Mouse (Mus musculus) left cerebral cortex, adult 9 months (tissue): ENCODE measurements at regions not wholly inside any gene's neighbourhood (a gene's known extent, or its start where the extent isn't known, plus 50 kb on each side); places are given as distances from the start of the nearest gene placed in this dataset.
A peak's percentile ranks its signal among the peaks of the same experiment; 100 is the strongest.

ENCODE experiments used
- DNase-seq, 2 experiments: peaks; one replicate each; pipeline ENCODE4 v3.0.0; 2022; ENCODE audit warnings: low spot score in 2 of 2

DNA sequence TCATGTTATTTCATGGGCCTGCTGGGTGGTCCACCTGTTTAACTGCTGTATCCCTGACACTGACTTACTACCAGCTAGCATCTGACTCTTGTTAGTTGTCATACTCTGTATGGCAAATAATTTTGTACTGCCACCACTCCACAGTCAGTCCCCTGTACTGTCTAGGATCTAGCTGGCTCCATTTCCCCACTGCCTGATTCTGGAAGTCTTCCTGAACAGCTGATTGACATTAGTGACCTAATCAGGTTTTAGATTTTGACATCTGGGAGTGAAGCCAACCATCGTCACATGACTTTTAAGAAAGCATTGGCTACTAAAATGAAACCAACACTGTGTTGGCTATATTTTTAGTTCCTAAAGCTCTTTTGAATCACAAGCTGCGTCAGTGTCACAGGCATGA lies 711.3 kb downstream of the Bcl11a start:
- DNase-seq = no peak

DNA sequence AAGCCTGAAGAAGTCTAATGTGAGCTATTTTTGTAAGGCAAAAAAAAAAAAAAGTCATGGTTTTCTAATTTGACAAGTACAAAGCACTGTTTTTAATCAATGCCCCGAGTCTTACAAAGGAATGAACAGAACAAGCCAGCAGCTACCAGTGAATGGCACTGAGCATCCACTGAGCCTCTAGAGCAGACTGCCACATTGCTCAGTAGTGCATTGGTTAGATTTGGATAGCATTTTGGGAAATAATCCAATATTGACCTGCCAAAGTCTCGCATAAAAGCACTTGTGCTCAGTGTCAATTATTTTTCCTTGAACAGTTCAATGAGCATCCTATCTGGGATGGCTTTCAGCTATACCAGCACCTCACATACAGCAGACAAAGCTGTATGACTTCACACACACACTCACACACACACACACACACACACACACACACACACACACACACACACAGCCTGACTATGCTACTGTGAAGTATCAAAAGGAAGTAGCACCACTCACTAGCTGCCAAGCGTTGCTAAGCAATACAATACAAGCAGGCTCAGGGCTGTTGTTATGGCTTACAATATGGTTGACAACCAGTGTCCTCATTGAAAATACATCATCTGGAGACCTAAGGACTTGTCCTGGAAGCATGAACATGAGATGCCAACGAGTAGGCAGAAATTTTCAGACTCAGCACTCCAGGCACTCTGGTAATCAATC lies 717.8 kb downstream of the Bcl11a start:
- DNase-seq = no peak

DNA sequence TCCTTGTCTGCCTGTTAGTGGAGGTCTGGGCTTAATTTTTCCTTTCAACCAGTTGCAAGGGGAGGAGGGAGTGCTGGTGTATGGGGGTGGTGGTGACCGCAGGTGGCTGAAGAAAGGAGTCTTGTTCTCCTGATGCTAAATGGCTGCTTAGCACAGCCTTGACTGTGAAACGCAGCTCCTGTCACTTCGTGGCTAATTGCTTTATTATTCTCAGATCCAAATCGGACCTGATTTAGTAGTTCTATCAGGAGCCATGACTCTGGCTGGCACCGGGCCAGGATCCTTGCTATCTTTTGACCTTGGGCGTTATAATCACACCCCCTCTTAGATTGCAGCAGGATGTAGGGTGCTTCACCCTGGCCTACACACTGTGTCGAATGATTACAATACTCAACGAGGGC lies 726.8 kb downstream of the Bcl11a start:
- no peak for DNase-seq

GRCm38 (mm10) chr11:24829578-24830401 lies 751.9 kb downstream of the Bcl11a start:
- DNase-seq = no peak

- DNase-seq = no peak
These were observed 752.6 kb downstream of the Bcl11a start for GRCm38 (mm10) chr11:24830484-24830883.

- peak in 1 of 2 experiments; percentile 3 for DNase-seq
These were observed 766.2 kb downstream of the Bcl11a start for GRCm38 (mm10) chr11:24843839-24844738.

DNA sequence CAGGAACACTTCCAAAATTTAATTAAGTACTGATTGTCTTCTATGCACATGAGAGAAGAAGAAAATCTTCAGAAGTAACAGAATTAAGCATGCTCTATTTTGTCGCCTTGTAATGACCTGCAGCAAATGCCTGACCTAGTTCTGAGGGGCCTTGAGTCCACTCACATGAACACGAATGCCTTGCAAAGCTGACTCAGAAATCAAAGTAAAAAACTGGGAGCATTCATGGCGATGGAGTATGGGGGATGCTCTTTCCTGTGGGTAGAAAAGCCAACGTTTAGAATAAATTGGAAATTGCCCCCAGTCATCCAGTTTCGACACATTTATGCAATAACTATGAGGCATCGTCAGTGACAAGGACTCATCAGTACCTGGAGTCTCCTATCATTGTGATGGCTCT lies 779.1 kb downstream of the Bcl11a start:
- DNase-seq = no peak

DNA sequence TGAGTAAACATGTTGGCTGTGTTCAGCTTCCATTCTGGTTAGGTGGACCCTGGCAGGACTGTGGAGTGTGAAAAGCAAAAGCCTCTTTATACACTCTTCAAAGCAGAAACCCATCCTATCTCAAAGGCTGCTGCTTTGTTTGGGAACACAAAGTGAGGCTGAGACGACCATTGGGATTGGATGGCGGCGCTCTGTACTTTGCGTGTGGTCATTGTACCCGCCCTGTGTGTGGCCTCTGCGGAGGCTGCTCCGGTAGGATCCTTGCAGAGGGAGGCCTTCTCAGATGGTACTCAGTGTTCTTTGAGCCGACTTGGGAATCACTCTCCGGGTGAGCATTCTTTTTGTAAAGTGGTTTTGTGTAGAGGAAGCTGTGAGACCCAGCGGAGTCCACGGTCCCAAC lies 786.8 kb downstream of the Bcl11a start:
- DNase-seq = no peak

- DNase-seq = no peak
These were observed 787.4 kb downstream of the Bcl11a start for GRCm38 (mm10) chr11:24865067-24865796.
